Mouse (Mus musculus): ENCODE measurements around the gene Usp16. TPM values are rescaled to one million over a fixed set of nuclear protein-coding genes. Genes with fewer than 3 reads are reported as not detected.

The Usp16 gene
- polyA plus RNA-seq, 1 experiment from 2014 or later: 90.8 TPM

GRCm38 (mm10) chr16:87499556-87499955 is 45.1 kb downstream of the Usp16 start:
- H3K79me2 ChIP-seq (ENCODE audit: inconsistent target): peaks cover 12% of the 10 kb centered on the region
- no peaks in the 10 kb centered on the region for H3K36me3 ChIP-seq (ENCODE audit: inconsistent target)
- H3K4me3 ChIP-seq (ENCODE audit: inconsistent target): no peak overlapping the region
- 96% methylated on average over 4 of the region's 6 CpGs for WGBS (ENCODE audit: missing documents)
- no peak overlapping the region for H3K27ac ChIP-seq

- no peak overlapping the region for H3K4me3 ChIP-seq (ENCODE audit: inconsistent target)
- WGBS (ENCODE audit: missing documents): 74% methylated on average over 13 of the region's 13 CpGs
- H3K36me3 ChIP-seq (ENCODE audit: inconsistent target): no peaks in the 10 kb centered on the region
- no peak overlapping the region for H3K27ac ChIP-seq
- peaks cover 3% of the 10 kb centered on the region; the same call in 1 of the 2 replicates for H3K79me2 ChIP-seq (ENCODE audit: inconsistent target)
Observed at GRCm38 (mm10) chr16:87501304-87502078, 47.0 kb downstream of the Usp16 start.

- no peak overlapping the region for H3K4me3 ChIP-seq (ENCODE audit: inconsistent target)
Observed at GRCm38 (mm10) chr16:87511706-87512105, 57.2 kb downstream of the Usp16 start.

GRCm38 (mm10) chr16:87512331-87512730 is 57.8 kb downstream of the Usp16 start:
- H3K4me3 ChIP-seq (ENCODE audit: inconsistent target): no peak overlapping the region
- H3K36me3 ChIP-seq (ENCODE audit: inconsistent target): no peaks in the 10 kb centered on the region
- H3K27ac ChIP-seq: no peak overlapping the region
- H3K79me2 ChIP-seq (ENCODE audit: inconsistent target): no peaks in the 10 kb centered on the region
- 87% methylated on average over 14 of the region's 14 CpGs for WGBS (ENCODE audit: missing documents)

More at GRCm38 (mm10) chr16:87511706-87512105, 57.2 kb downstream of the Usp16 start:
- H3K27ac ChIP-seq: no peak overlapping the region
- H3K79me2 ChIP-seq (ENCODE audit: inconsistent target): no peaks in the 10 kb centered on the region
- H3K36me3 ChIP-seq (ENCODE audit: inconsistent target): no peaks in the 10 kb centered on the region
- WGBS (ENCODE audit: missing documents): 93% methylated on average over 5 of the region's 5 CpGs

GRCm38 (mm10) chr16:87524228-87524627 is 69.7 kb downstream of the Usp16 start:
- Histone ChIP-seq H3K27ac (no peak overlapping the region), H3K4me3 (ENCODE audit: inconsistent target) (no peak overlapping the region), H3K79me2 (ENCODE audit: inconsistent target) (no peaks in the 10 kb centered on the region), H3K36me3 (ENCODE audit: inconsistent target) (no peaks in the 10 kb centered on the region)
- WGBS (ENCODE audit: missing documents): 84% methylated on average over 5 of the region's 5 CpGs

GRCm38 (mm10) chr16:87527553-87528249 is 73.2 kb downstream of the Usp16 start:
- WGBS (ENCODE audit: missing documents): 78% methylated on average over 8 of the region's 8 CpGs
- Histone ChIP-seq H3K27ac (no peak overlapping the region), H3K79me2 (ENCODE audit: inconsistent target) (no peaks in the 10 kb centered on the region), H3K36me3 (ENCODE audit: inconsistent target) (no peaks in the 10 kb centered on the region), H3K4me3 (ENCODE audit: inconsistent target) (no peak overlapping the region)

DNA sequence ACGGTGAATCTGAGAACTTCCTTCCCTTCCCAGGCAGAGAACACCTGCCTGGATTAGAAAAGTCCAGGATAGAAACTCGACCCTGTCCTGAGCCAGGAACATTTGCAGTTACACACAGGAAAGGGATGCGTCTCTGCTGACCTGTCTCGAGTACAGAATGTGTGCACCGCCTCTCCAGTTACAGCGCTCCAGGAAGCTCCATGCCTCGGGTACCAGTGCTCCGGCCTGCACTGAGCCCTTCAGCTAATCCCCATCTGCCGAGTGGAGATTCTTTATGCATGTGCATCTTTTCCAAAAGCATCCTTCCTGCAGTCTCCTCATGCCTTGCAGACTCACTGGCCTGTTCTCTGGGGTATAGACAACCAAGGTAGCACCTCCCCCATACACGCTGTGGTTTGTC is 74.3 kb downstream of the Usp16 start:
- Histone ChIP-seq H3K36me3 (ENCODE audit: inconsistent target) (no peaks in the 10 kb centered on the region), H3K4me3 (ENCODE audit: inconsistent target) (no peak overlapping the region), H3K79me2 (ENCODE audit: inconsistent target) (no peaks in the 10 kb centered on the region), H3K27ac (no peak overlapping the region)
- WGBS (ENCODE audit: missing documents): 81% methylated on average over 9 of the region's 10 CpGs

Other genes with a start within 250 kb of the Usp16 start
- gene N6amt1, start 100.5 kb upstream of the Usp16 start, polyA plus RNA-seq (2018): 21.0 to 35.2 TPM (median 31.8 TPM) in 3 replicates
- 9.2 to 17.3 TPM (median 11.8 TPM) in 3 replicates for gene Ltn1, start 22.1 kb upstream of the Usp16 start, polyA plus RNA-seq (2018)
- 5.6 to 7.7 TPM (median 7.2 TPM) in 3 replicates for gene Rwdd2b, start 14.1 kb upstream of the Usp16 start, polyA plus RNA-seq (2018)
- 108 to 198 TPM (median 124 TPM) in 3 replicates for gene Cct8, start 41.2 kb downstream of the Usp16 start, polyA plus RNA-seq (2018)
- not detected in 3 replicates for gene Map3k7cl, start 98.6 kb downstream of the Usp16 start, polyA plus RNA-seq (2018)
- gene Bach1, start 244.2 kb downstream of the Usp16 start, polyA plus RNA-seq (2018): 36.8 to 60.6 TPM (median 36.9 TPM) in 3 replicates

Data from macrophage (primary cell).